Mouse (Mus musculus) hindbrain, embryonic 16.5 days (tissue): ENCODE results near the gene Fbxw19. TPM values are rescaled to one million over a fixed set of nuclear protein-coding genes. Genes with fewer than 3 reads are reported as not detected.
"Not testable (repeated sequence)": the region's sequence is repeated elsewhere in the genome, so short reads cannot be mapped to it uniquely, and the experiment has no call there.

Source experiments
- ATAC-seq: fragments of 200-750 bp; cut with Nextera tagmentation; 2 replicates; pipeline ENCODE4 v1.8.0; 2017; ENCODE audit warnings: moderate TSS enrichment, moderate library complexity
- H3K27ac ChIP-seq: fragments of 300-500 bp; sonication (generic); 2 replicates; pipeline ENCODE4 v1.5.1; 2014; ENCODE audit warnings: low read depth, mild to moderate bottlenecking, control low read depth, low read length, moderate library complexity
- H3K27me3 ChIP-seq: fragments of 300-500 bp; sonication (generic); replicated peaks from 2 replicates; pipeline ENCODE4 v1.6.1; 2014; ENCODE audit warnings: low read length; ENCODE audit not compliant: control insufficient read depth, insufficient read depth
- H3K36me3 ChIP-seq: fragments of 300-500 bp; sonication (generic); 2 replicates; pipeline ENCODE4 v1.6.1; 2014; ENCODE audit warnings: mild to moderate bottlenecking, low read length, moderate library complexity, mixed read lengths; ENCODE audit not compliant: control insufficient read depth, insufficient read depth
- H3K4me1 ChIP-seq: fragments of 300-500 bp; sonication (generic); 2 replicates; pipeline ENCODE4 v1.6.1; 2014; ENCODE audit warnings: low read depth, low read length; ENCODE audit not compliant: control insufficient read depth, insufficient read depth
- H3K4me2 ChIP-seq: fragments of 300-500 bp; sonication (generic); 2 replicates; pipeline ENCODE4 v1.6.1; 2014; ENCODE audit warnings: mild to moderate bottlenecking, low read length, control low read depth, moderate library complexity
- H3K4me3 ChIP-seq: fragments of 300-500 bp; sonication (generic); 2 replicates; pipeline ENCODE4 v1.5.1; 2014; ENCODE audit warnings: mild to moderate bottlenecking, low read length, control low read depth, moderate library complexity
- H3K9ac ChIP-seq: fragments of 300-500 bp; sonication (generic); 2 replicates; pipeline ENCODE4 v1.6.1; 2014; ENCODE audit warnings: low read depth, mild to moderate bottlenecking, control low read depth, low read length, moderate library complexity
- H3K9me3 ChIP-seq: fragments of 300-500 bp; sonication (generic); 2 replicates; pipeline ENCODE4 v1.6.1; 2014; ENCODE audit warnings: mild to moderate bottlenecking, low read length, moderate library complexity; ENCODE audit not compliant: control insufficient read depth
- WGBS: fragments of 180-500 bp; shearing (Covaris S2); extraction: QIAGEN DNeasy Blood & Tissue Kit; methylation state at CpG from one replicate; pipeline ENCODE4 v1.1.7; 2014; 5-methylcytosine and 5-hydroxymethylcytosine counted together
- polyA plus RNA-seq: library from polyadenylated mRNA; unstranded; fragments of >200 nt; fragmentation: Nextera tagmentation; extraction: Ambion mirVana; gene quantifications from 2 replicates; pipeline ENCODE4 v1.2.1, GENCODE M21; 2015

The Fbxw19 gene
- polyA plus RNA-seq: not detected in 2 replicates

- H3K27ac ChIP-seq, H3K9ac ChIP-seq, H3K4me2 ChIP-seq, H3K36me3 ChIP-seq, H3K9me3 ChIP-seq, H3K4me3 ChIP-seq, H3K4me1 ChIP-seq, H3K27me3 ChIP-seq, ATAC-seq: not testable (repeated sequence)
- 69% methylated on average over 1 of the region's 1 CpGs for WGBS
These were observed at the start of gene Fbxw19 for GRCm38 (mm10) chr9:109495775-109496174. Gene Fbxw19, minus strand, starts transcription at chr9:109495875.

DNA sequence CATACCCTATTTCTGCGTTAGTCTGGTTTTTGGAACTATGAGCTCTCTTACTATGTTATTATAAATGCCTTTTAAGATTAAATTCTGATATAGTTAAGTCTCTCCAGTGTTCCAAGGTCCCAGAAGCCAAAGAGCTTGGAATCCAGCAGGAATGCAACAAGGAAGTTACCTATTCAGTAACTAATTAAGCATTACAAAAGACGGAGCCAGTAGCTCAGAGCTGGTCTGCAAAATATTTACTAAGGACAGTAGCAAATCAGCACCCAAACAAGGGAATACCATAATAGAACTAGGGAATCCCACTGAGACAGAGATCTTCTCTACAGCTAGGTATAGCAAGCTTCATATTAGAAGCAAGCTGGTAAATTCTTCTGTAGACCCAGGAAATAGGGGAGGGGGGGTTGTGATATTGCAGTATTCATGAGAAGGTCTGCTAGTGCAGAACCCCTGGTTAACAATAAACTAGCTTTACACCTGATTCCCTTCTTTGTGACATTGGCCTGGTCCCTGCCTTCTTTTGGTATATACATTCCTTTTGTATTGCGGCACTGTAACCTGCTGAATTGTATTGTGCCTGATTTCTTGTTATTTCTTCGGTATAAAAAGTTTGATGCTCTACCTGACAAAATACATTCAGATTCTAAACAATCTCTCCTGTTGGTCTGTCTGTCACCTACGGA, 27.9 kb upstream of the Fbxw19 start:
- 74% methylated on average over 5 of the region's 5 CpGs for WGBS
- no peak for ATAC-seq
- no peaks in the 10 kb centered on the region for H3K9me3 ChIP-seq

GRCm38 (mm10) chr9:109449040-109449439, 46.6 kb downstream of the Fbxw19 start, which contains the start of gene Fbxw16:
Gene Fbxw16, minus strand, starts transcription at chr9:109449140.
- ATAC-seq: no peak
- no peak within 1 kb of the TSS for H3K27ac ChIP-seq
- no peaks in the 10 kb centered on the region for H3K4me1 ChIP-seq
- H3K36me3 ChIP-seq: no peaks in the 10 kb centered on the region
- H3K9ac ChIP-seq: no peak within 1 kb of the TSS
- H3K9me3 ChIP-seq: no peaks in the 10 kb centered on the region
- no peak within 1 kb of the TSS for H3K4me3 ChIP-seq
- no peak within 1 kb of the TSS for H3K4me2 ChIP-seq
- H3K27me3 ChIP-seq: no peaks in the 10 kb centered on the region

More for the DNA sequence above, 27.9 kb upstream of the Fbxw19 start:
- H3K27ac ChIP-seq: no peak overlapping the region
- H3K27me3 ChIP-seq: no peaks in the 10 kb centered on the region
- no peak overlapping the region for H3K9ac ChIP-seq
- H3K4me3 ChIP-seq: no peak overlapping the region
- no peaks in the 10 kb centered on the region for H3K4me1 ChIP-seq
- no peak overlapping the region for H3K4me2 ChIP-seq
- no peaks in the 10 kb centered on the region for H3K36me3 ChIP-seq

DNA sequence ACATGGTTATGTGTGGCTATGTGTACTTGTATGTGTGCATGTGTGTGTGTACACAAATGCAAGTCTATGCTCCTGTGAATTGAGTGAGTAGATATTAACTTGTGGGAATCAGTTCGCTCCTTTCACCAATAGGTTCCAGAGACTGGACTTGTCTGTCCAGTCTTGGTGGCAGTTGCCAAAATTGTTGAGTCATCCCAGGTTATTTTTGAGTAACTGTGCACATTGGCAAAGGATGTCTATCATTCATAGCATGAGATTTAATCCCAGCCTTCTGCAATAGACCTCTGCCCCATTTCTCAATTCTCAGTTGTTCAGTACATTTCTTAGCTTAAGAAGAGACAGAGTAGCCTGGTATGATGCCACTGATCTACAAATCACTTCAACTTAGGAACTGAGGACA, 62.7 kb downstream of the Fbxw19 start:
- H3K36me3 ChIP-seq: no peaks in the 10 kb centered on the region
- H3K4me3 ChIP-seq: no peak overlapping the region
- WGBS: 89% methylated on average over 1 of the region's 1 CpGs
- H3K27ac ChIP-seq: no peak overlapping the region
- no peaks in the 10 kb centered on the region for H3K9me3 ChIP-seq
- H3K4me1 ChIP-seq: no peaks in the 10 kb centered on the region
- H3K27me3 ChIP-seq: no peaks in the 10 kb centered on the region
- no peak overlapping the region for H3K9ac ChIP-seq
- no peak overlapping the region for H3K4me2 ChIP-seq
- no peak for ATAC-seq

Other genes with a start within 250 kb of the Fbxw19 start
- not detected in 2 replicates for gene Fbxw14, start 208.2 kb downstream of the Fbxw19 start, polyA plus RNA-seq
- gene Fbxw28, start 156.2 kb downstream of the Fbxw19 start, polyA plus RNA-seq: not detected in 2 replicates
- not detected in 2 replicates for gene Fbxw22, start 91.6 kb downstream of the Fbxw19 start, polyA plus RNA-seq
- gene Fbxw16, start 46.7 kb downstream of the Fbxw19 start, polyA plus RNA-seq: not detected in 2 replicates
- gene Fbxw15, start 72.4 kb upstream of the Fbxw19 start, polyA plus RNA-seq: not detected in 2 replicates
- gene Fbxw24, start 130.2 kb upstream of the Fbxw19 start, polyA plus RNA-seq: not detected in 2 replicates
- not detected in 2 replicates for gene Fbxw25, start 168.8 kb upstream of the Fbxw19 start, polyA plus RNA-seq
- 0.30 TPM in 1 of 2 replicates, not detected in the other for gene Fbxw18, start 206.8 kb upstream of the Fbxw19 start, polyA plus RNA-seq